8 mouse cellular contexts compared by ENCODE assay signal in genomic region chr11:95309510-95310006, GRCm38 (mm10). TPM values are rescaled to one million over a fixed set of nuclear protein-coding genes. Genes with fewer than 3 reads are reported as not detected.
DNase-seq lines count a peak whose midpoint lies in the region; ATAC-seq and TF ChIP-seq lines count a peak whose summit lies in the region.

No protein-coding gene starts in this region.

- peak; percentile 96 for ATAC-seq in forebrain, embryonic 15.5 days (replicated peaks)
- ATAC-seq in neutrophil, adult 5-6 weeks (ENCODE audit: extremely low read depth, insufficient number of reproducible peaks, low FRiP score, poor library complexity, severe bottlenecking) = peak; percentile 88

- no peaks in the 10 kb centered on the region for H3K27me3 ChIP-seq in forebrain, embryonic 15.5 days

- no peaks in the 10 kb centered on the region for H3K9me3 ChIP-seq in ES-E14 (ENCODE audit: control insufficient read depth, insufficient read depth, low read depth, low read length)
- H3K9me3 ChIP-seq in forebrain, embryonic 15.5 days = no peaks in the 10 kb centered on the region

- intact Hi-C loops in heart, postnatal 25 days (cut with DNase I) = loop anchor here (1.0 kb wide), 1 partner anchor 75 kb away; the partner anchor contains the start of gene Slc35b1

- H3K4me3 ChIP-seq in ES-E14 (ENCODE audit: insufficient read depth in 1 of 2, low read depth in 1 of 2, low read length in 2 of 2, poor library complexity in 1 of 2, severe bottlenecking in 1 of 2) = peak overlapping the region; percentile 89 to 98
- peak overlapping the region; percentile 95 for H3K4me3 ChIP-seq in forebrain, embryonic 15.5 days
- H3K4me3 ChIP-seq in lung, adult 2 months (replicated peaks; ENCODE audit: extremely low read depth, low read depth, low read length) = peak overlapping the region; percentile 92

- H3K27ac ChIP-seq in ES-E14 (ENCODE audit: insufficient read depth, low read depth, low read length, poor library complexity, severe bottlenecking) = peak overlapping the region; percentile 99
- H3K27ac ChIP-seq in forebrain, embryonic 15.5 days (replicated peaks) = peak overlapping the region; percentile 97

- peak overlapping the region; percentile 73 for H3K4me2 ChIP-seq in forebrain, embryonic 15.5 days (replicated peaks)

- H3K36me3 ChIP-seq in ES-E14 (ENCODE audit: control insufficient read depth, insufficient read depth, low read length, poor library complexity, severe bottlenecking) = peaks cover 8% of the 10 kb centered on the region
- H3K36me3 ChIP-seq in forebrain, embryonic 15.5 days = peaks cover 4% of the 10 kb centered on the region; the same call in 1 of the 2 replicates

- peaks cover 2 to 3% of the 10 kb centered on the region in 2 experiments; a peak in 3 of 4 replicates for H3K4me1 ChIP-seq in ES-E14 (ENCODE audit: control insufficient read depth in 2 of 2, insufficient read depth in 2 of 2, low read length in 2 of 2, poor library complexity in 1 of 2)
- peaks cover 23% of the 10 kb centered on the region for H3K4me1 ChIP-seq in forebrain, embryonic 15.5 days
- H3K4me1 ChIP-seq in lung, adult 2 months (ENCODE audit: control insufficient read depth, insufficient read depth, low read length) = peaks cover 5% of the 10 kb centered on the region

- TF ChIP-seq POLR2A in lung, adult 2 months (IDR thresholded peaks at IDR 0.05; ENCODE audit: borderline replicate concordance, extremely low read depth, low read depth, low read length) = peak; percentile 75

- WGBS in forebrain, embryonic 15.5 days = under 1% methylated on average over 37 of the region's 37 CpGs
- under 1% methylated on average over 37 of the region's 37 CpGs for WGBS in lung, adult 2 months

- TF ChIP-seq CTCF in lung, adult 2 months (IDR thresholded peaks at IDR 0.05; ENCODE audit: insufficient read depth, low read length) = no peak

- in situ Hi-C loops in ES-E14 (cut with MboI; ENCODE audit: low sequenced_read_pairs in 2 of 2, unreplicated experiment in 2 of 2) = no loop called here

- peak overlapping the region; percentile 100 for H3K9ac ChIP-seq in ES-E14 (ENCODE audit: insufficient read depth, low read depth, low read length, poor library complexity, severe bottlenecking)
- peak overlapping the region; percentile 95 for H3K9ac ChIP-seq in forebrain, embryonic 15.5 days (replicated peaks)

- peak; percentile 95 for DNase-seq in ES-E14 (ENCODE audit: low read depth, low spot score)
- peak; percentile 98 for DNase-seq in cerebellum, adult 11-12 months
- DNase-seq in heart, postnatal 25 days (ENCODE audit: low spot score) = peak; percentile 98
- peak; percentile 96 to 99 for DNase-seq in layer of hippocampus, adult 18-20 months (ENCODE audit: low spot score in 2 of 2)
- peak; percentile 89 for DNase-seq in lung, adult 2 months
- DNase-seq in thymus, adult 18-20 months = peak; percentile 95 to 97

TF ChIP-seq in ES-E14, 5 proteins besides CTCF, POLR2A, EP300 and RAD21:
- TF ChIP-seq CHD2 (IDR thresholded peaks at IDR 0.05; ENCODE audit: low read depth, low read length) = peak; percentile 87
- TF ChIP-seq HCFC1 (IDR thresholded peaks at IDR 0.05; ENCODE audit: borderline replicate concordance, insufficient read depth, low read length) = no peak

RNA-seq across cellular contexts. Expression of gene Kat7, which starts 0.5 kb away (rescaled TPM):
- 108 and 118 TPM in 2 replicates for total RNA-seq in ES-E14 (2012; rRNA removed)
- polyA plus RNA-seq in forebrain, embryonic 15.5 days (2015; fragmentation: Nextera tagmentation; extraction: Ambion mirVana) = 75.7 and 75.9 TPM in 2 replicates
- 10 to 100 TPM; 26.9 to 28.5 TPM for total RNA-seq in heart, postnatal 25 days (2021)
- 10 to 100 TPM; 76.5 to 82.0 TPM for total RNA-seq in layer of hippocampus, adult 18-20 months (2021)
- 21.5 and 37.2 TPM in 2 replicates for polyA plus RNA-seq in lung, adult 2 months (2012; rRNA removed)
- 63.7 and 69.5 TPM in 2 replicates for total RNA-seq in neutrophil, adult 5-6 weeks (2017)

RNA-seq across cellular contexts. Expression of gene Fam117a, which starts 27.3 kb away (rescaled TPM):
- 19.6 and 26.2 TPM in 2 replicates for total RNA-seq in ES-E14 (2012; rRNA removed)
- 3.0 and 3.5 TPM in 2 replicates for polyA plus RNA-seq in forebrain, embryonic 15.5 days (2015; fragmentation: Nextera tagmentation; extraction: Ambion mirVana)
- 1 to 10 TPM; 7.8 to 8.8 TPM for total RNA-seq in heart, postnatal 25 days (2021)
- total RNA-seq in layer of hippocampus, adult 18-20 months (2021) = 1 to 10 TPM; 6.3 to 8.2 TPM
- polyA plus RNA-seq in lung, adult 2 months (2012; rRNA removed) = 55.8 and 59.8 TPM in 2 replicates
- 45.7 and 48.7 TPM in 2 replicates for total RNA-seq in neutrophil, adult 5-6 weeks (2017)

RNA-seq across cellular contexts. Expression of gene Tac4, which starts 48.2 kb away (rescaled TPM):
- total RNA-seq in ES-E14 (2012; rRNA removed) = 0.18 and 0.53 TPM in 2 replicates
- not detected in 2 replicates for polyA plus RNA-seq in forebrain, embryonic 15.5 days (2015; fragmentation: Nextera tagmentation; extraction: Ambion mirVana)
- total RNA-seq in heart, postnatal 25 days (2021) = not detected
- not detected for total RNA-seq in layer of hippocampus, adult 18-20 months (2021)
- polyA plus RNA-seq in lung, adult 2 months (2012; rRNA removed) = 0.09 and 0.12 TPM in 2 replicates
- 0.86 TPM in 1 of 2 replicates, not detected in the other for total RNA-seq in neutrophil, adult 5-6 weeks (2017)

Comparison
In these comparisons a context has a peak if more than half of its experiments do, and no peak if none do; other contexts are left out.
1. Peak in every context shown above with its lines: DNase-seq, ATAC-seq, H3K4me3 ChIP-seq and H3K27ac ChIP-seq.